Mouse (Mus musculus) forebrain, embryonic 10.5 days (tissue): ENCODE measurements around the gene Gm20708. TPM values are rescaled to one million over a fixed set of nuclear protein-coding genes. Genes with fewer than 3 reads are reported as not detected.

Experiments used
- DNase-seq: peaks from one replicate; pipeline ENCODE4 v3.0.0-alpha.2; 2017; ENCODE audit warnings: low spot score; ENCODE audit errors: extremely low spot score
- H3K27ac ChIP-seq: fragments of 300-500 bp; sonication (generic); 2 replicates; pipeline ENCODE4 v1.5.1; 2016; ENCODE audit warnings: mild to moderate bottlenecking
- H3K27me3 ChIP-seq: fragments of 300-500 bp; sonication (generic); 2 replicates; pipeline ENCODE4 v1.6.1; 2016; ENCODE audit warnings: mild to moderate bottlenecking; ENCODE audit not compliant: poor library complexity, severe bottlenecking
- H3K36me3 ChIP-seq: fragments of 300-500 bp; sonication (generic); replicated peaks from 2 replicates; pipeline ENCODE4 v1.6.1; 2016; ENCODE audit warnings: mild to moderate bottlenecking, moderate library complexity
- H3K4me1 ChIP-seq: fragments of 300-500 bp; sonication (generic); 2 replicates; pipeline ENCODE4 v1.6.1; 2016
- H3K4me3 ChIP-seq: fragments of 300-500 bp; sonication (generic); 2 replicates; pipeline ENCODE4 v1.5.1; 2016; ENCODE audit warnings: mild to moderate bottlenecking, moderate library complexity
- H3K9me3 ChIP-seq: fragments of 300-500 bp; sonication (generic); 2 replicates; pipeline ENCODE4 v1.6.1; 2016; ENCODE audit warnings: mild to moderate bottlenecking, moderate library complexity
- WGBS: fragments of 180-500 bp; shearing (Covaris S2); methylation state at CpG from one replicate; pipeline ENCODE4 v1.1.7; 2016; 5-methylcytosine and 5-hydroxymethylcytosine counted together
- polyA plus RNA-seq: library from polyadenylated mRNA; unstranded; fragments of >200 nt; fragmentation: Nextera tagmentation; extraction: Ambion mirVana; gene quantifications from 2 replicates; pipeline ENCODE4 v1.2.1, GENCODE M21; 2016

Gene Gm20708
- polyA plus RNA-seq, 1 experiment from 2014 or later: 0.58 TPM

GRCm38 (mm10) chr11:117886000-117886399 lies 76.5 kb downstream of the Gm20708 start:
- DNase-seq: no peak
- Histone ChIP-seq H3K36me3 (no peaks in the 10 kb centered on the region), H3K27ac (no peak overlapping the region), H3K4me3 (no peak overlapping the region), H3K4me1 (peaks cover 48% of the 10 kb centered on the region), H3K9me3 (no peaks in the 10 kb centered on the region), H3K27me3 (peaks cover 100% of the 10 kb centered on the region)
- WGBS: 65% methylated on average over 5 of the region's 5 CpGs

- H3K27ac ChIP-seq: peak overlapping the region; percentile 81
- H3K36me3 ChIP-seq: no peaks in the 10 kb centered on the region
- peaks cover 100% of the 10 kb centered on the region for H3K27me3 ChIP-seq
- peak; percentile 24 for DNase-seq
- 8% methylated on average over 20 of the region's 20 CpGs for WGBS
- H3K9me3 ChIP-seq: no peaks in the 10 kb centered on the region
- peaks cover 36% of the 10 kb centered on the region for H3K4me1 ChIP-seq
- H3K4me3 ChIP-seq: peak overlapping the region; percentile 47
These were observed 78.8 kb downstream of the Gm20708 start for GRCm38 (mm10) chr11:117888168-117888852.

GRCm38 (mm10) chr11:117888853-117889822 lies 79.7 kb downstream of the Gm20708 start:
- peaks cover 36% of the 10 kb centered on the region for H3K4me1 ChIP-seq
- no peaks in the 10 kb centered on the region for H3K9me3 ChIP-seq
- H3K4me3 ChIP-seq: peak overlapping the region; percentile 47
- no peaks in the 10 kb centered on the region for H3K36me3 ChIP-seq
- peaks cover 100% of the 10 kb centered on the region for H3K27me3 ChIP-seq
- H3K27ac ChIP-seq: peak overlapping the region; percentile 81
- DNase-seq: peak; percentile 61
- 2% methylated on average over 33 of the region's 33 CpGs for WGBS

Other genes starting within 250 kb of the Gm20708 start
- gene Tnrc6c, start 155.4 kb upstream of the Gm20708 start, polyA plus RNA-seq: 11.3 and 12.0 TPM in 2 replicates
- 1.4 and 1.5 TPM in 2 replicates for gene Tmc8, start 27.6 kb upstream of the Gm20708 start, polyA plus RNA-seq
- gene Tmc6, start 27.5 kb upstream of the Gm20708 start, polyA plus RNA-seq: 11.0 and 12.2 TPM in 2 replicates
- gene 6030468B19Rik, start 12.0 kb upstream of the Gm20708 start, polyA plus RNA-seq: 1.8 and 3.2 TPM in 2 replicates
- 36.9 and 38.0 TPM in 2 replicates for gene Syngr2, start within 50 bp of the Gm20708 start, polyA plus RNA-seq
- gene Afmid, start 16.3 kb downstream of the Gm20708 start, polyA plus RNA-seq: 4.0 and 4.8 TPM in 2 replicates
- 167 and 178 TPM in 2 replicates for gene Tk1, start 16.4 kb downstream of the Gm20708 start, polyA plus RNA-seq
- gene Birc5, start 39.6 kb downstream of the Gm20708 start, polyA plus RNA-seq: 412 and 424 TPM in 2 replicates
- gene Tmem235, start 51.1 kb downstream of the Gm20708 start, polyA plus RNA-seq: not detected in 2 replicates
- 4.4 and 6.4 TPM in 2 replicates for gene Tha1, start 63.8 kb downstream of the Gm20708 start, polyA plus RNA-seq
- gene Socs3, start 160.4 kb downstream of the Gm20708 start, polyA plus RNA-seq: 13.6 and 14.7 TPM in 2 replicates
- gene Pgs1, start 176.6 kb downstream of the Gm20708 start, polyA plus RNA-seq: 43.8 and 44.7 TPM in 2 replicates